Mouse (Mus musculus) kidney, adult 2 months (tissue): ENCODE measurements at regions not wholly inside any gene's neighbourhood (a gene's known extent, or its start where the extent isn't known, plus 50 kb on each side); places are given as distances from the start of the nearest gene placed in this dataset.

Source experiments
- DNase-seq: peaks from one replicate; pipeline ENCODE4 v3.0.0; 2021
- H3K27ac ChIP-seq: fragments of 200-500 bp; 2 replicates; pipeline ENCODE4 v1.5.1; 2012; ENCODE audit warnings: low read depth, low read length, control low read depth, inconsistent platforms; ENCODE audit not compliant: insufficient read depth
- H3K27me3 ChIP-seq: fragments of 200-500 bp; replicated peaks from 2 replicates; pipeline ENCODE4 v1.6.1; 2012; ENCODE audit warnings: mild to moderate bottlenecking, moderate library complexity, low read length, inconsistent platforms; ENCODE audit not compliant: control insufficient read depth, insufficient read depth
- H3K36me3 ChIP-seq: fragments of 200-500 bp; 2 replicates; pipeline ENCODE4 v1.6.1; 2012; ENCODE audit warnings: mild to moderate bottlenecking, moderate library complexity, low read length, inconsistent platforms; ENCODE audit not compliant: control insufficient read depth, insufficient read depth
- H3K4me1 ChIP-seq: fragments of 200-500 bp; 2 replicates; pipeline ENCODE4 v1.6.1; 2011; ENCODE audit warnings: low read length; ENCODE audit not compliant: control insufficient read depth, insufficient read depth
- H3K4me3 ChIP-seq: fragments of 200-500 bp; 2 replicates; pipeline ENCODE4 v1.5.1; 2011; ENCODE audit warnings: mild to moderate bottlenecking, low read depth, low read length, control low read depth; ENCODE audit not compliant: insufficient read depth
- CTCF ChIP-seq: fragments of 200-500 bp; conservative IDR thresholded peaks from 2 replicates; pipeline ENCODE4 v1.5.1; 2011; ENCODE audit warnings: low read depth, mild to moderate bottlenecking, control low read depth, low read length, moderate library complexity, mixed read lengths; ENCODE audit not compliant: insufficient read depth, insufficient read length
- POLR2A ChIP-seq: fragments of 200-500 bp; IDR thresholded peaks from one replicate; pipeline ENCODE4 v1.6.1; 2011; ENCODE audit warnings: low read depth, low read length, control low read depth
- WGBS: fragments of 180-500 bp; shearing (Covaris S2); methylation state at CpG from one replicate; pipeline ENCODE4 v1.1.7; 2018; 5-methylcytosine and 5-hydroxymethylcytosine counted together

- TF ChIP-seq POLR2A, result no peak
- TF ChIP-seq CTCF, result no peak
- H3K4me3 ChIP-seq, result no peak overlapping the region
- no peaks in the 10 kb centered on the region for H3K27me3 ChIP-seq
- 73% methylated on average over 7 of the region's 7 CpGs for WGBS
- H3K27ac ChIP-seq, result no peak overlapping the region
- no peaks in the 10 kb centered on the region for H3K36me3 ChIP-seq
- no peaks in the 10 kb centered on the region for H3K4me1 ChIP-seq
- DNase-seq, result no peak
These were observed 929.8 kb upstream of the Gm7489 start for GRCm38 (mm10) chr15:52954715-52955593.

GRCm38 (mm10) chr15:52959711-52960110, 925.0 kb upstream of the Gm7489 start:
- Histone ChIP-seq H3K4me1 (no peaks in the 10 kb centered on the region), H3K4me3 (no peak overlapping the region), H3K27me3 (no peaks in the 10 kb centered on the region), H3K36me3 (no peaks in the 10 kb centered on the region), H3K27ac (no peak overlapping the region)
- no peak for TF ChIP-seq CTCF
- no peak for TF ChIP-seq POLR2A
- 52% methylated on average over 2 of the region's 2 CpGs for WGBS
- DNase-seq, result no peak

GRCm38 (mm10) chr15:52961491-52961890, 923.2 kb upstream of the Gm7489 start:
- Histone ChIP-seq H3K27ac (no peak overlapping the region), H3K4me3 (no peak overlapping the region), H3K4me1 (no peaks in the 10 kb centered on the region), H3K27me3 (no peaks in the 10 kb centered on the region), H3K36me3 (no peaks in the 10 kb centered on the region)
- no peak for DNase-seq
- TF ChIP-seq POLR2A, result no peak
- 80% methylated on average over 3 of the region's 3 CpGs for WGBS

- no peak overlapping the region for H3K27ac ChIP-seq
- TF ChIP-seq CTCF, result no peak
- H3K4me1 ChIP-seq, result no peaks in the 10 kb centered on the region
- no peaks in the 10 kb centered on the region for H3K27me3 ChIP-seq
- no peaks in the 10 kb centered on the region for H3K36me3 ChIP-seq
- no peak overlapping the region for H3K4me3 ChIP-seq
- DNase-seq, result no peak
- 75% methylated on average over 2 of the region's 2 CpGs for WGBS
These were observed 920.8 kb upstream of the Gm7489 start for GRCm38 (mm10) chr15:52963918-52964317.

GRCm38 (mm10) chr15:52964403-52964802, 920.3 kb upstream of the Gm7489 start:
- TF ChIP-seq POLR2A (no peak), CTCF (no peak)
- H3K27ac ChIP-seq, result no peak overlapping the region
- H3K4me1 ChIP-seq, result no peaks in the 10 kb centered on the region
- WGBS, result 78% methylated on average over 1 of the region's 1 CpGs
- DNase-seq, result no peak
- H3K27me3 ChIP-seq, result no peaks in the 10 kb centered on the region
- no peaks in the 10 kb centered on the region for H3K36me3 ChIP-seq
- no peak overlapping the region for H3K4me3 ChIP-seq

GRCm38 (mm10) chr15:52967801-52968235, 916.9 kb upstream of the Gm7489 start:
- Histone ChIP-seq H3K4me1 (no peaks in the 10 kb centered on the region), H3K27me3 (no peaks in the 10 kb centered on the region), H3K4me3 (no peak overlapping the region), H3K36me3 (no peaks in the 10 kb centered on the region), H3K27ac (no peak overlapping the region)
- 8% methylated on average over 4 of the region's 4 CpGs for WGBS
- TF ChIP-seq CTCF, result no peak
- no peak for TF ChIP-seq POLR2A
- DNase-seq, result peak; percentile 2

- DNase-seq, result no peak
- H3K27ac ChIP-seq, result no peak overlapping the region
- H3K4me1 ChIP-seq, result no peaks in the 10 kb centered on the region
- no peaks in the 10 kb centered on the region for H3K27me3 ChIP-seq
- no peaks in the 10 kb centered on the region for H3K36me3 ChIP-seq
- WGBS, result 81% methylated on average over 2 of the region's 2 CpGs
- H3K4me3 ChIP-seq, result no peak overlapping the region
- no peak for TF ChIP-seq POLR2A
- TF ChIP-seq CTCF, result no peak
These were observed 901.9 kb upstream of the Gm7489 start for GRCm38 (mm10) chr15:52982821-52983220.
